Mouse (Mus musculus): ENCODE measurements at regions not wholly inside any gene's neighbourhood (a gene's known extent, or its start where the extent isn't known, plus 50 kb on each side); places are given as distances from the start of the nearest gene placed in this dataset.

GRCm38 (mm10) chr14:106034933-106035665 is 70.9 kb upstream of the Trim52 start:
- 88% methylated on average over 10 of the region's 10 CpGs for WGBS
- H3K4me1 ChIP-seq (replicated peaks; ENCODE audit: control insufficient read depth, insufficient read depth, low read length): no peaks in the 10 kb centered on the region
- no peak overlapping the region for H3K27ac ChIP-seq (ENCODE audit: low read depth, low read length)
- no peaks in the 10 kb centered on the region for H3K27me3 ChIP-seq (replicated peaks; ENCODE audit: control insufficient read depth, insufficient read depth, low read length)
- no peak overlapping the region for H3K4me2 ChIP-seq (replicated peaks; ENCODE audit: low read depth)
- H3K9ac ChIP-seq (ENCODE audit: low read depth, low read length): no peak overlapping the region
- no peaks in the 10 kb centered on the region for H3K36me3 ChIP-seq (ENCODE audit: control insufficient read depth, insufficient read depth)
- no peak for TF ChIP-seq CTCF (IDR thresholded peaks at IDR 0.05; ENCODE audit: low read depth)
- no peak overlapping the region for H3K4me3 ChIP-seq (ENCODE audit: low read depth, low read length)
- no peak for ATAC-seq
- H3K9me3 ChIP-seq (ENCODE audit: control insufficient read depth): no peaks in the 10 kb centered on the region

- 75% methylated on average over 1 of the region's 1 CpGs for WGBS
- ATAC-seq: no peak
- TF ChIP-seq CTCF (IDR thresholded peaks at IDR 0.05; ENCODE audit: low read depth): no peak
These were observed 61.7 kb upstream of the Trim52 start for GRCm38 (mm10) chr14:106044274-106044673.

GRCm38 (mm10) chr14:106050231-106050630 is 55.8 kb upstream of the Trim52 start:
- Histone ChIP-seq H3K4me1 (replicated peaks; ENCODE audit: control insufficient read depth, insufficient read depth, low read length) (no peaks in the 10 kb centered on the region), H3K4me3 (ENCODE audit: low read depth, low read length) (no peak overlapping the region), H3K27me3 (replicated peaks; ENCODE audit: control insufficient read depth, insufficient read depth, low read length) (no peaks in the 10 kb centered on the region), H3K9me3 (ENCODE audit: control insufficient read depth) (no peaks in the 10 kb centered on the region), H3K36me3 (ENCODE audit: control insufficient read depth, insufficient read depth) (no peaks in the 10 kb centered on the region), H3K9ac (ENCODE audit: low read depth, low read length) (no peak overlapping the region), H3K4me2 (replicated peaks; ENCODE audit: low read depth) (no peak overlapping the region), H3K27ac (ENCODE audit: low read depth, low read length) (no peak overlapping the region)
- WGBS: 71% methylated on average over 1 of the region's 1 CpGs
- TF ChIP-seq CTCF (IDR thresholded peaks at IDR 0.05; ENCODE audit: low read depth): no peak
- no peak for ATAC-seq

More at GRCm38 (mm10) chr14:106044274-106044673, 61.7 kb upstream of the Trim52 start:
- H3K4me2 ChIP-seq (replicated peaks; ENCODE audit: low read depth): no peak overlapping the region
- no peak overlapping the region for H3K27ac ChIP-seq (ENCODE audit: low read depth, low read length)
- no peaks in the 10 kb centered on the region for H3K9me3 ChIP-seq (ENCODE audit: control insufficient read depth)
- H3K4me1 ChIP-seq (replicated peaks; ENCODE audit: control insufficient read depth, insufficient read depth, low read length): no peaks in the 10 kb centered on the region
- H3K9ac ChIP-seq (ENCODE audit: low read depth, low read length): no peak overlapping the region
- no peaks in the 10 kb centered on the region for H3K27me3 ChIP-seq (replicated peaks; ENCODE audit: control insufficient read depth, insufficient read depth, low read length)
- H3K36me3 ChIP-seq (ENCODE audit: control insufficient read depth, insufficient read depth): no peaks in the 10 kb centered on the region
- H3K4me3 ChIP-seq (ENCODE audit: low read depth, low read length): no peak overlapping the region

DNA sequence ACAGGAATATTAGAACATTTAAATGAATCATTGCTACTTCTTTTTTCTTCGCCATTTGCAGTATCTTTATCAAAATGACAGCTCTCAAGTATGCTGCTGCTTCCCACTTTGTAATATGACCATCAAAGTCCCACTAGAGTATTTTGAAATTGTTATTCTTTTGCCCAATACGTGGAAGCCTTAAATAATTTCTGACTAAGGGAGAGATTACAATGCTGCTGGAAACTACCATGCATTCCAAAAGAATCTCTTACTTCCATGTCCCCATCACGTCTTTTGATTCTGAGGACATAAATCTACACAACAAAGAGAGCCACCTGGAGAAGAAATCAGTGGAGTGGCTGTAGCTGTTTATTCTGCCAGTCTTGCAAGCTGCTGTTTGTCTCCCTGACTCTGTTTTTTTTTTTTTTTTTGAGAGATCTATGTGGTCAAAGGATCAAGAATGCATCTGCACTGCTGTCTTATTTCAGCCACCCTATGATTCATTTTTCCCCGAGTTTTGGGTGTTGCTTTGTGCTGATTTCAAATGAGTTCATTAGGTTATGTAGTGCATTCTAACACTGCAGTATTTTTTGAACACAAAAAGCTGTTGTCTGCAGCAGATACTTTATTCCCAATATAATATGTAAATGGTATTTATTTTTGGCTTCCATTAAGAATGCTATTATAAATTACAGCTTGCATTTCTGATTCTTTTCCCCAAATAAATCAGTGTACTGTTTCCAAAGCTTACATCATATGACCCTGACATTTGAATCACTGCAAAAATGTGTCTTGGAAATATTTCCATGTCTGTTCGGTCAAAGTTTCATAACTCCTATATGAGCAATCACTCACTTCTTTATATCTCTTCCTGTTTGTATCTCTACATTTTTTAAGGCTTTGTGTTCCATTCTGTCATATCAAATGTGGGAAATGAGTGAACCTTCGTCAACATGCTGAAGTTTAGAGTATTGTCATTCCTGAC is 53.1 kb upstream of the Trim52 start:
- no peak overlapping the region for H3K4me2 ChIP-seq (replicated peaks; ENCODE audit: low read depth)
- H3K4me1 ChIP-seq (replicated peaks; ENCODE audit: control insufficient read depth, insufficient read depth, low read length): no peaks in the 10 kb centered on the region
- H3K9ac ChIP-seq (ENCODE audit: low read depth, low read length): no peak overlapping the region
- H3K36me3 ChIP-seq (ENCODE audit: control insufficient read depth, insufficient read depth): no peaks in the 10 kb centered on the region
- 56% methylated on average over 6 of the region's 6 CpGs for WGBS
- no peak overlapping the region for H3K4me3 ChIP-seq (ENCODE audit: low read depth, low read length)
- no peaks in the 10 kb centered on the region for H3K27me3 ChIP-seq (replicated peaks; ENCODE audit: control insufficient read depth, insufficient read depth, low read length)
- TF ChIP-seq CTCF (IDR thresholded peaks at IDR 0.05; ENCODE audit: low read depth): no peak
- H3K9me3 ChIP-seq (ENCODE audit: control insufficient read depth): no peaks in the 10 kb centered on the region
- H3K27ac ChIP-seq (ENCODE audit: low read depth, low read length): no peak overlapping the region
- no peak for ATAC-seq
